Mouse (Mus musculus) cerebellum, adult 2 months (tissue): ENCODE results near the gene Fut2.

Experiments used
- CTCF ChIP-seq: fragments of 200-500 bp; IDR thresholded peaks from 2 replicates; pipeline ENCODE4 v1.5.1; 2011; ENCODE audit warnings: low read depth, mild to moderate bottlenecking, control low read depth, low read length, moderate library complexity, borderline replicate concordance; ENCODE audit not compliant: insufficient read depth
- POLR2A ChIP-seq: fragments of 200-500 bp; IDR thresholded peaks from 2 replicates; pipeline ENCODE4 v1.6.1; 2011; ENCODE audit warnings: low read length, control low read depth, borderline replicate concordance; ENCODE audit not compliant: insufficient read depth

- TF ChIP-seq POLR2A: no peak
- TF ChIP-seq CTCF: no peak
Observed at GRCm38 (mm10) chr7:45660746-45661478, 5.3 kb downstream of the Fut2 start.
